In the genomic region with DNA sequence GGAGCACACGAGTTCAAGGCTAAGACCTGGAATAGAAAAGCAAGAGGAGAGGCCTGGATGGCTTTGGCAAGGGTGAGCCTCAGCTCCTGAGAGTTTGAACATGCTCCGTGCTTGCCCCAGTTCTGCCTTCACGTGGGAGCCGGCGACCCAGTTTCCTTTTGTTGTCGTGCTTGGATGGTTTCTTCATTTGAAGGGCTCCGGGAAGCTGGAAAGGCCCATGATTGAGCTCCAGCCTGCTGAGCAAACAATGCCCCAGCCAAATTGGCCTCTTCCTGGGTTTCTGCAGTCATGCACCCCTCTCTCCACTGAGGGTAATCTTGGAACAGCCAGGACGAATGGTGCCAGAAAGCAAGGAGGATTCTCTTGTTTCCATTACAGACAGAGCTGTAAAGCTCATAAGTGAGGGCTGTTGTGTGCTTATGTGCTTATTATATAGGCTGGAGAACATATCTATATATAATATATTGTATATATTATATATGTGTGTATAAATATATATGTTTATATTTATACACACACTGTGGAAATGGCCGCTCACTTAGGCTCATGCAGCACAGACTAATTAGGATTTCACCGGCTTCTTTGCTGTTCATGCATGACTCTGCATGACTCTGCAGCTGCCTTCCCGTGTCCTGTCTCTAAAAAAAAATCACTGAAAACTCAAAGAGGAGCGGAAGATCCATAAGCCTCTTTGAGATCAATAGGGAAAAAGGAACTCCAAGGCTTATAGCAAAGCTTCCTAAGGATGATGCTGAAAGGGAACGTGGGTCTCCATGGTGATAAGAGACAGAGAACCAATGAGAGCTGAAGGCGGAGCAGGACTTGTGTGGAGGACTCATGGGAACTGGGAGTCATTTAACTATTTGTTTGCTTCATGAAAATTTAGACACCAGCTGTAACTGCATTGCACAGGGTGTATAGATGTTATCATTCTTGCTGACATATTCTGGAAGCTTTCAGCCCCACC, we compare ENCODE assay signal across 9 mouse cellular contexts. TPM values are rescaled to one million over a fixed set of nuclear protein-coding genes. Genes with fewer than 3 reads are reported as not detected.
DNase-seq lines count a peak whose midpoint lies in the region; ATAC-seq lines count a peak whose summit lies in the region.
"Had no signal": no experiment of that assay in that cellular context is flagged by ENCODE, and none has a peak within 500 bp of the region (broad histone marks: within the 10 kb centered on the region; RNA-seq: fewer than 3 reads in every experiment).

No protein-coding gene starts in this region.

- H3K27me3 ChIP-seq in forebrain, embryonic 12.5 days = no peaks in the 10 kb centered on the region
- no peaks in the 10 kb centered on the region for H3K27me3 ChIP-seq in hindbrain, embryonic 15.5 days
- no peaks in the 10 kb centered on the region for H3K27me3 ChIP-seq in midbrain, embryonic 13.5 days
- H3K27me3 ChIP-seq: limb, embryonic 13.5 days had no signal

- DNase-seq in layer of hippocampus, adult 11-12 months (ENCODE audit: low spot score) = peak; percentile 65
- no peak for DNase-seq in layer of hippocampus, adult 9-10 months (ENCODE audit: low spot score)
- no peak for DNase-seq in thymus, postnatal 4 days
- no peak for DNase-seq in thymus, postnatal 25 days
- no peak for DNase-seq in thymus, postnatal 10 days (ENCODE audit: low spot score in 2 of 2)

- peak overlapping the region; percentile 41 for H3K4me2 ChIP-seq in forebrain, embryonic 12.5 days
- H3K4me2 ChIP-seq in hindbrain, embryonic 15.5 days = peak overlapping the region; percentile 48
- peak overlapping the region; percentile 50 for H3K4me2 ChIP-seq in midbrain, embryonic 13.5 days (replicated peaks)
- H3K4me2 ChIP-seq: limb, embryonic 13.5 days had no signal

- no peak overlapping the region; the same call in 1 of the 2 replicates for H3K4me3 ChIP-seq in forebrain, embryonic 12.5 days (replicated peaks)
- H3K4me3 ChIP-seq in hindbrain, embryonic 15.5 days = peak overlapping the region; percentile 26
- H3K4me3 ChIP-seq in midbrain, embryonic 13.5 days (replicated peaks) = peak overlapping the region; percentile 28
- H3K4me3 ChIP-seq: limb, embryonic 13.5 days had no signal

- no peak overlapping the region for H3K9ac ChIP-seq in forebrain, embryonic 12.5 days
- peak overlapping the region; percentile 4 for H3K9ac ChIP-seq in hindbrain, embryonic 15.5 days
- peak overlapping the region; percentile 49 for H3K9ac ChIP-seq in midbrain, embryonic 13.5 days (replicated peaks)
- H3K9ac ChIP-seq: limb, embryonic 13.5 days had no signal

- 30% methylated on average over 14 of the region's 14 CpGs for WGBS in forebrain, embryonic 12.5 days
- 21% methylated on average over 14 of the region's 14 CpGs for WGBS in hindbrain, embryonic 15.5 days
- 14% methylated on average over 14 of the region's 14 CpGs for WGBS in midbrain, embryonic 13.5 days

- peak overlapping the region; percentile 57; the same call in 1 of the 2 replicates for H3K27ac ChIP-seq in forebrain, embryonic 12.5 days
- peak overlapping the region; percentile 85 for H3K27ac ChIP-seq in hindbrain, embryonic 15.5 days (replicated peaks)
- peak overlapping the region; percentile 89 for H3K27ac ChIP-seq in midbrain, embryonic 13.5 days
- H3K27ac ChIP-seq: limb, embryonic 13.5 days had no signal

- peak; percentile 84 for ATAC-seq in forebrain, embryonic 12.5 days (ENCODE audit: low FRiP score)
- ATAC-seq in hindbrain, embryonic 15.5 days (ENCODE audit: low FRiP score, low read depth) = peak; percentile 90
- ATAC-seq in midbrain, embryonic 13.5 days = peak; percentile 93

- H3K4me1 ChIP-seq in forebrain, embryonic 12.5 days = peaks cover 21% of the 10 kb centered on the region
- peaks cover 28% of the 10 kb centered on the region for H3K4me1 ChIP-seq in hindbrain, embryonic 15.5 days (replicated peaks)
- H3K4me1 ChIP-seq in midbrain, embryonic 13.5 days (replicated peaks) = peaks cover 30% of the 10 kb centered on the region
- H3K4me1 ChIP-seq: limb, embryonic 13.5 days had no signal

- no peaks in the 10 kb centered on the region for H3K36me3 ChIP-seq in forebrain, embryonic 12.5 days (replicated peaks)
- H3K36me3 ChIP-seq in hindbrain, embryonic 15.5 days = no peaks in the 10 kb centered on the region
- H3K36me3 ChIP-seq in midbrain, embryonic 13.5 days = no peaks in the 10 kb centered on the region
- H3K36me3 ChIP-seq: limb, embryonic 13.5 days had no signal

- H3K9me3 ChIP-seq in forebrain, embryonic 12.5 days = no peaks in the 10 kb centered on the region
- H3K9me3 ChIP-seq in hindbrain, embryonic 15.5 days = no peaks in the 10 kb centered on the region
- H3K9me3 ChIP-seq in midbrain, embryonic 13.5 days = no peaks in the 10 kb centered on the region
- H3K9me3 ChIP-seq: limb, embryonic 13.5 days had no signal

RNA-seq across cellular contexts. Expression of gene Kcna2, which starts 13.1 kb away (rescaled TPM):
- polyA plus RNA-seq in forebrain, embryonic 12.5 days (2016; fragmentation: Nextera tagmentation; extraction: Ambion mirVana) = 0.29 TPM in 2 replicates
- polyA plus RNA-seq in hindbrain, embryonic 15.5 days (2015; fragmentation: Nextera tagmentation; extraction: Ambion mirVana) = 1.7 and 2.1 TPM in 2 replicates
- 1.1 and 1.2 TPM in 2 replicates for polyA plus RNA-seq in midbrain, embryonic 13.5 days (2015; fragmentation: Nextera tagmentation; extraction: Ambion mirVana)
